Mouse (Mus musculus) brain, embryonic 18.5 days (tissue): ENCODE results near the gene Adam19.

Experiments used
- DNase-seq: peaks from one replicate; pipeline ENCODE4 v3.0.0-alpha.2; 2012; ENCODE audit warnings: low read depth, low spot score

The Adam19 gene

GRCm38 (mm10) chr11:46107046-46107445 lies 51.3 kb downstream of the Adam19 start:
- DNase-seq: no peak

GRCm38 (mm10) chr11:46109206-46109605 lies 53.4 kb downstream of the Adam19 start:
- no peak for DNase-seq

- DNase-seq: no peak
Measured at GRCm38 (mm10) chr11:46110156-46110944, 54.6 kb downstream of the Adam19 start.

GRCm38 (mm10) chr11:46110945-46111287 lies 55.1 kb downstream of the Adam19 start:
- no peak for DNase-seq

- no peak for DNase-seq
Measured at GRCm38 (mm10) chr11:46113211-46113610, 57.4 kb downstream of the Adam19 start.

- no peak for DNase-seq
Measured at GRCm38 (mm10) chr11:46114221-46114620, 58.4 kb downstream of the Adam19 start.

GRCm38 (mm10) chr11:46115011-46115410 lies 59.2 kb downstream of the Adam19 start:
- DNase-seq: no peak

- no peak for DNase-seq
Measured at GRCm38 (mm10) chr11:46115411-46116173, 59.8 kb downstream of the Adam19 start.

- no peak for DNase-seq
Measured at GRCm38 (mm10) chr11:46116510-46116909, 60.7 kb downstream of the Adam19 start.

GRCm38 (mm10) chr11:46119624-46120023 lies 63.8 kb downstream of the Adam19 start:
- no peak for DNase-seq

- no peak for DNase-seq
Measured at GRCm38 (mm10) chr11:46120084-46120483, 64.3 kb downstream of the Adam19 start.

GRCm38 (mm10) chr11:46121666-46122065 lies 65.9 kb downstream of the Adam19 start:
- no peak for DNase-seq

GRCm38 (mm10) chr11:46122875-46123274 lies 67.1 kb downstream of the Adam19 start:
- no peak for DNase-seq

- DNase-seq: no peak
Measured at GRCm38 (mm10) chr11:46123328-46123866, 67.6 kb downstream of the Adam19 start.

- DNase-seq: no peak
Measured at GRCm38 (mm10) chr11:46125093-46125834, 69.5 kb downstream of the Adam19 start.

GRCm38 (mm10) chr11:46125835-46126229 lies 70.0 kb downstream of the Adam19 start:
- DNase-seq: no peak

- no peak for DNase-seq
Measured at GRCm38 (mm10) chr11:46126317-46126716, 70.5 kb downstream of the Adam19 start.

GRCm38 (mm10) chr11:46126827-46127410 lies 71.1 kb downstream of the Adam19 start:
- DNase-seq: no peak

GRCm38 (mm10) chr11:46127621-46128547 lies 72.1 kb downstream of the Adam19 start:
- DNase-seq: no peak

- no peak for DNase-seq
Measured at GRCm38 (mm10) chr11:46128548-46128945, 72.8 kb downstream of the Adam19 start.
